Mouse (Mus musculus): ENCODE data around the gene Arrdc2. TPM values are rescaled to one million over a fixed set of nuclear protein-coding genes. Genes with fewer than 3 reads are reported as not detected.
A peak's percentile ranks its signal among the peaks of the same experiment; 100 is the strongest.

Gene Arrdc2
- polyA plus RNA-seq, 1 experiment from 2014 or later, result 7.2 TPM

DNA sequence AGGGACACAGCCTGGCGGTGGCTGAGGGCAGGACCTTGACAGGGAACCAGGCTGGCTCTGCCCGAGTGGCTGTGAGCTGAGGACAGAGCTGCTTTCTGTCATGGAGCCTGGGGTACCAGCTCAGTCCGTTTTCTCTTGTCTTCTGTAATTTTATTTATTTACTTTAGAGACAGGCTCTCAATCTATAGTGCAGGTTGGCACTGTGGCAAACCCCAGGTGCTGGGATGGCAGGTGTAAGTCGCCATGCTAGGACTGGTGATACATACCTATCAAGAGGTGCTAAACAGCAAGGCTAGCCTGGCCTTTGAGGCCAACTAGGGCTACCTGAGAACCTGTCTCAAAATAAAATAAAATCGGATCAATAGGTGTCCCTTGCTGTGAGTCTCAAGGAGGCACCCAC lies 16.5 kb upstream of the Arrdc2 start:
- WGBS, result 69% methylated on average over 5 of the region's 5 CpGs
- H3K4me3 ChIP-seq (replicated peaks; ENCODE audit: low read length), result peak overlapping the region; percentile 41; the same call in 1 of the 2 replicates
- no peak overlapping the region for H3K27ac ChIP-seq
- DNase-seq (ENCODE audit: low spot score) (no peak), ATAC-seq (ENCODE audit: low FRiP score) (no peak)
- peaks cover 19% of the 10 kb centered on the region for H3K4me1 ChIP-seq (replicated peaks; ENCODE audit: control insufficient read depth, insufficient read depth, low read length)
- H3K36me3 ChIP-seq (replicated peaks; ENCODE audit: control insufficient read depth, insufficient read depth), result peaks cover 10% of the 10 kb centered on the region; the same call in 1 of the 2 replicates
- peak overlapping the region; percentile 76; the same call in 1 of the 2 replicates for H3K4me2 ChIP-seq (replicated peaks)
- H3K27me3 ChIP-seq (ENCODE audit: control insufficient read depth, insufficient read depth, low read length), result no peaks in the 10 kb centered on the region
- H3K9ac ChIP-seq, result 0 out of 2 replicates have a peak overlapping the region, but pooled peaks have one; percentile 70
- no peaks in the 10 kb centered on the region for H3K9me3 ChIP-seq (ENCODE audit: control insufficient read depth, low read length)

DNA sequence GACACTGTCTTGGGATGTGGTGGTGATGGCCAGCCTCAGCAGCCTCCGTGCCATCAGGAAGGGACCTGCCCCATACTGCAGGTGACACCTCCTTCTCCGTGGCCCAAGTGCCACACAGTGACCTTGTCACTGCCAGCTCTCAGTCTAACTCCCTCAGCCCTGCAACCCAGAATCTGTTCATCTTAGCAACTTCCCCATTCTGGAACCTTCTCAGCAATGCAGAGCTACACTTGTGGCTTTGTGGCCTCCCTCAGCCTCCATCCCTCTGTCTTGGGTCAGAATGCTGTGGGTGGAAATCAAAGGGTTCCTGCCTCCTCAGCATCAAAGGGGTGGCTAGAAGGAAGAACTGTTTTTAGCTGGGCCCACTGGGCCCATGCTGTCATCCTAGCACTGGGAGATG lies 14.3 kb upstream of the Arrdc2 start:
- H3K9me3 ChIP-seq (ENCODE audit: control insufficient read depth, low read length), result no peaks in the 10 kb centered on the region
- H3K36me3 ChIP-seq (replicated peaks; ENCODE audit: control insufficient read depth, insufficient read depth), result peaks cover 10% of the 10 kb centered on the region; the same call in 1 of the 2 replicates
- ATAC-seq (ENCODE audit: low FRiP score) (no peak), DNase-seq (ENCODE audit: low spot score) (no peak)
- no peak overlapping the region for H3K4me2 ChIP-seq (replicated peaks)
- H3K4me1 ChIP-seq (replicated peaks; ENCODE audit: control insufficient read depth, insufficient read depth, low read length), result peaks cover 19% of the 10 kb centered on the region
- no peak overlapping the region for H3K9ac ChIP-seq
- no peaks in the 10 kb centered on the region for H3K27me3 ChIP-seq (ENCODE audit: control insufficient read depth, insufficient read depth, low read length)
- H3K27ac ChIP-seq, result no peak overlapping the region
- no peak overlapping the region for H3K4me3 ChIP-seq (replicated peaks; ENCODE audit: low read length)
- 91% methylated on average over 2 of the region's 2 CpGs for WGBS

GRCm38 (mm10) chr8:70852595-70853231 lies 13.2 kb upstream of the Arrdc2 start:
- Histone ChIP-seq H3K36me3 (replicated peaks; ENCODE audit: control insufficient read depth, insufficient read depth) (peaks cover 10% of the 10 kb centered on the region; the same call in 1 of the 2 replicates), H3K27me3 (ENCODE audit: control insufficient read depth, insufficient read depth, low read length) (no peaks in the 10 kb centered on the region), H3K4me1 (replicated peaks; ENCODE audit: control insufficient read depth, insufficient read depth, low read length) (peaks cover 13% of the 10 kb centered on the region), H3K27ac (no peak overlapping the region), H3K4me2 (replicated peaks) (no peak overlapping the region), H3K9me3 (ENCODE audit: control insufficient read depth, low read length) (no peaks in the 10 kb centered on the region), H3K9ac (no peak overlapping the region), H3K4me3 (replicated peaks; ENCODE audit: low read length) (no peak overlapping the region)
- ATAC-seq (ENCODE audit: low FRiP score) (no peak), DNase-seq (ENCODE audit: low spot score) (no peak)
- 89% methylated on average over 41 of the region's 41 CpGs for WGBS

GRCm38 (mm10) chr8:70851837-70852236 lies 12.3 kb upstream of the Arrdc2 start:
- DNase-seq (ENCODE audit: low spot score) (no peak), ATAC-seq (ENCODE audit: low FRiP score) (no peak)
- H3K9me3 ChIP-seq (ENCODE audit: control insufficient read depth, low read length), result no peaks in the 10 kb centered on the region
- H3K9ac ChIP-seq, result no peak overlapping the region
- H3K4me1 ChIP-seq (replicated peaks; ENCODE audit: control insufficient read depth, insufficient read depth, low read length), result peaks cover 9% of the 10 kb centered on the region
- no peak overlapping the region for H3K4me2 ChIP-seq (replicated peaks)
- 70% methylated on average over 5 of the region's 6 CpGs for WGBS
- no peak overlapping the region for H3K4me3 ChIP-seq (replicated peaks; ENCODE audit: low read length)
- no peak overlapping the region for H3K27ac ChIP-seq
- peaks cover 10% of the 10 kb centered on the region; the same call in 1 of the 2 replicates for H3K36me3 ChIP-seq (replicated peaks; ENCODE audit: control insufficient read depth, insufficient read depth)
- H3K27me3 ChIP-seq (ENCODE audit: control insufficient read depth, insufficient read depth, low read length), result no peaks in the 10 kb centered on the region

DNA sequence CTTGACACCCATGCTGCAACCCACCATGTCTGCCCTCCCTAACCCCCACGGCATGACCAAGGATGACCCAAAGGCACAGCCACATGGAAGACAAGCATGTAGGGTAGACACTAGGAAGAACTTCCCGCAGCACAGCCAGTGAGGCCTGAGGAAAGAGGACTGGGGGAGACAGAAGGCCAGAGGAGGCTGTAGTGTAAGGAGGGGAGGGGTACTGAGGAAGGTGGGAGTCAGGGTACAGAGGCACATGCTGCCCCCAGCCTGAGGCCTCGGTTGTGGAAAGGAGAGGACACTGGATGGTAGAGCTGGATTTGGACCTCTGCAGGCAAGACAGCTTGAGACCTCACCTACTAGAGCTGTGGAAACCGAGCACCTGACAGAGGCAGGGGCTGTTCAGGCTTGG lies 11.4 kb upstream of the Arrdc2 start:
- H3K36me3 ChIP-seq (replicated peaks; ENCODE audit: control insufficient read depth, insufficient read depth), result peaks cover 10% of the 10 kb centered on the region; the same call in 1 of the 2 replicates
- H3K27ac ChIP-seq, result no peak overlapping the region
- no peaks in the 10 kb centered on the region for H3K27me3 ChIP-seq (ENCODE audit: control insufficient read depth, insufficient read depth, low read length)
- H3K4me2 ChIP-seq (replicated peaks), result no peak overlapping the region
- 96% methylated on average over 4 of the region's 4 CpGs for WGBS
- H3K4me1 ChIP-seq (replicated peaks; ENCODE audit: control insufficient read depth, insufficient read depth, low read length), result peaks cover 4% of the 10 kb centered on the region; the same call in 1 of the 2 replicates
- no peak overlapping the region for H3K9ac ChIP-seq
- no peak overlapping the region for H3K4me3 ChIP-seq (replicated peaks; ENCODE audit: low read length)
- no peak for ATAC-seq (ENCODE audit: low FRiP score)
- no peak for DNase-seq (ENCODE audit: low spot score)
- no peaks in the 10 kb centered on the region for H3K9me3 ChIP-seq (ENCODE audit: control insufficient read depth, low read length)

GRCm38 (mm10) chr8:70850132-70850845 lies 10.8 kb upstream of the Arrdc2 start:
- 85% methylated on average over 7 of the region's 7 CpGs for WGBS
- no peaks in the 10 kb centered on the region for H3K27me3 ChIP-seq (ENCODE audit: control insufficient read depth, insufficient read depth, low read length)
- H3K27ac ChIP-seq, result no peak overlapping the region
- H3K9ac ChIP-seq, result no peak overlapping the region
- DNase-seq (ENCODE audit: low spot score), result no peak
- H3K9me3 ChIP-seq (ENCODE audit: control insufficient read depth, low read length), result no peaks in the 10 kb centered on the region
- H3K4me3 ChIP-seq (replicated peaks; ENCODE audit: low read length), result no peak overlapping the region
- H3K4me2 ChIP-seq (replicated peaks), result no peak overlapping the region
- peaks cover 10% of the 10 kb centered on the region; the same call in 1 of the 2 replicates for H3K36me3 ChIP-seq (replicated peaks; ENCODE audit: control insufficient read depth, insufficient read depth)
- H3K4me1 ChIP-seq (replicated peaks; ENCODE audit: control insufficient read depth, insufficient read depth, low read length), result peaks cover 4% of the 10 kb centered on the region; the same call in 1 of the 2 replicates
- ATAC-seq (ENCODE audit: low FRiP score), result no peak

- Histone ChIP-seq H3K9me3 (ENCODE audit: control insufficient read depth, low read length) (no peaks in the 10 kb centered on the region), H3K36me3 (replicated peaks; ENCODE audit: control insufficient read depth, insufficient read depth) (peaks cover 10% of the 10 kb centered on the region; the same call in 1 of the 2 replicates), H3K9ac (no peak overlapping the region), H3K4me2 (replicated peaks) (no peak overlapping the region), H3K27ac (no peak overlapping the region), H3K4me3 (replicated peaks; ENCODE audit: low read length) (no peak overlapping the region), H3K4me1 (replicated peaks; ENCODE audit: control insufficient read depth, insufficient read depth, low read length) (peaks cover 3% of the 10 kb centered on the region; the same call in 1 of the 2 replicates), H3K27me3 (ENCODE audit: control insufficient read depth, insufficient read depth, low read length) (no peaks in the 10 kb centered on the region)
- no peak for ATAC-seq (ENCODE audit: low FRiP score)
- 87% methylated on average over 3 of the region's 3 CpGs for WGBS
- DNase-seq (ENCODE audit: low spot score), result no peak
These were observed 9.9 kb upstream of the Arrdc2 start for GRCm38 (mm10) chr8:70849333-70849990.

DNA sequence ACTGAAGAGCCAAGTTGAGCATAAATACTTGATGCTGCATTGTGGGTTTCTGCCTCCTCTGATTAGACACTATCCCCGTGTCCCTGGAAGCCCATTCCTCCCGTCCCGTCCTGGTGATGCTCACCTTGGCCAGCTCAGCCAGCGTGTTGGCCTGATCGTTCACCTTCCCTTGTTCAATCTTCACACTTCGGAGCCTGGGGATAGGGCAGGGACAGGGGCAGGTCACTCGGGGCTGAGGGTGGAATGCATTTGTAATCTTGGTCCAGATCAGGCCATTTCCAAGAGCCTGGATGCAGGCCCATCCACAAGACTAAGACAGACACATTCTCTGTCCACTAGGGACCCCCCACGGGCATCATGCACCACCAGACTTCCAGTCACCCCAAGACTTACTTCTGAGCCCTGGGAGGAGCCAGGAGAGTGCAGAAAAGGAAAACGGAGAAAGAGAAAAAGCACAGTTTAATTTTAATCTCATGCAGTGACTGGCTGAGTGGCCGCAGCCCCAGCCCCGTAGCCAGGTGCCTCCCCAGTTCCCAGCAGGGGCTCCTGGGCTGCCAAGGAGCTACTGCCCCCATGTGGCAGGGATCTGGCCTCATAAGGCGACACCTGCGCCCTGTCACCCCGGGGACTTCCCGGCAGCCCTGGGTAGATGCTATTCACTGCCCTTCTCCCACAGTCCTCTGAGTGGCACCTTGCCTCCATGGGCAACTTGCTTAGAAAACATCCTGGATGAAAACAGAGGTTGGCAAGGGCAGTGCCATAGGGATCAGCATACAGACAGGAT lies 7.0 kb upstream of the Arrdc2 start:
- Histone ChIP-seq H3K36me3 (replicated peaks; ENCODE audit: control insufficient read depth, insufficient read depth) (no peaks in the 10 kb centered on the region), H3K4me1 (replicated peaks; ENCODE audit: control insufficient read depth, insufficient read depth, low read length) (peaks cover 3% of the 10 kb centered on the region; the same call in 1 of the 2 replicates), H3K9ac (no peak overlapping the region), H3K9me3 (ENCODE audit: control insufficient read depth, low read length) (no peaks in the 10 kb centered on the region), H3K27me3 (ENCODE audit: control insufficient read depth, insufficient read depth, low read length) (no peaks in the 10 kb centered on the region), H3K4me2 (replicated peaks) (no peak overlapping the region), H3K27ac (no peak overlapping the region), H3K4me3 (replicated peaks; ENCODE audit: low read length) (no peak overlapping the region)
- DNase-seq (ENCODE audit: low spot score) (no peak), ATAC-seq (ENCODE audit: low FRiP score) (no peak)
- 57% methylated on average over 15 of the region's 15 CpGs for WGBS
